Mouse (Mus musculus) liver, postnatal 0 days (tissue): ENCODE measurements at regions not wholly inside any gene's neighbourhood (a gene's known extent, or its start where the extent isn't known, plus 50 kb on each side); places are given as distances from the start of the nearest gene placed in this dataset. TPM values are rescaled to one million over a fixed set of nuclear protein-coding genes. Genes with fewer than 3 reads are reported as not detected.
A peak's percentile ranks its signal among the peaks of the same experiment; 100 is the strongest.

Experiments used
- ATAC-seq: fragments of 200-750 bp; cut with Nextera tagmentation; 2 replicates; pipeline ENCODE4 v1.8.0; 2017; ENCODE audit warnings: mild to moderate bottlenecking, moderate library complexity
- DNase-seq: peaks from one replicate; pipeline ENCODE4 v3.0.0-alpha.2; 2016
- H3K27ac ChIP-seq: fragments of 300-500 bp; sonication (generic); 2 replicates; pipeline ENCODE4 v1.5.1; 2014; ENCODE audit warnings: antibody characterized with exemption, moderate library complexity, mild to moderate bottlenecking, low read depth
- H3K27me3 ChIP-seq: fragments of 300-500 bp; sonication (generic); 2 replicates; pipeline ENCODE4 v1.6.1; 2014; ENCODE audit warnings: low read length, control low read depth, mixed read lengths; ENCODE audit not compliant: insufficient read depth
- H3K36me3 ChIP-seq: fragments of 300-500 bp; sonication (generic); replicated peaks from 2 replicates; pipeline ENCODE4 v1.6.1; 2014; ENCODE audit warnings: mild to moderate bottlenecking, control low read depth, low read length, moderate library complexity, mixed read lengths; ENCODE audit not compliant: insufficient read depth
- H3K4me1 ChIP-seq: fragments of 300-500 bp; sonication (generic); 2 replicates; pipeline ENCODE4 v1.6.1; 2014; ENCODE audit warnings: antibody characterized with exemption, mild to moderate bottlenecking, control low read depth; ENCODE audit not compliant: insufficient read depth
- H3K4me2 ChIP-seq: fragments of 300-500 bp; sonication (generic); 2 replicates; pipeline ENCODE4 v1.6.1; 2014; ENCODE audit warnings: low read depth, mild to moderate bottlenecking, low read length, moderate library complexity, mixed read lengths
- H3K4me3 ChIP-seq: fragments of 300-500 bp; sonication (generic); 2 replicates; pipeline ENCODE4 v1.5.1; 2014; ENCODE audit warnings: low read depth, low read length
- H3K9ac ChIP-seq: fragments of 300-500 bp; sonication (generic); replicated peaks from 2 replicates; pipeline ENCODE4 v1.6.1; 2014; ENCODE audit warnings: mild to moderate bottlenecking, moderate library complexity
- H3K9me3 ChIP-seq: fragments of 300-500 bp; sonication (generic); 2 replicates; pipeline ENCODE4 v1.6.1; 2016; ENCODE audit warnings: mild to moderate bottlenecking, control low read depth, low read length, mixed read lengths
- CTCF ChIP-seq: sonication (generic); IDR thresholded peaks from 2 replicates; pipeline ENCODE4 v1.5.1; 2016; ENCODE audit warnings: antibody characterized with exemption, low read depth
- EP300 ChIP-seq: IDR thresholded peaks from 2 replicates; pipeline ENCODE4 v1.6.1; 2016; ENCODE audit warnings: antibody characterized with exemption, low read depth, mild to moderate bottlenecking
- WGBS: fragments of 180-500 bp; shearing (Covaris S2); extraction: QIAGEN DNeasy Blood & Tissue Kit; methylation state at CpG from one replicate; pipeline ENCODE4 v1.1.7; 2014; ENCODE audit not compliant: insufficient replicate concordance; 5-methylcytosine and 5-hydroxymethylcytosine counted together
- microRNA-seq: library from miRNA; unstranded; fragments of <30 nt; microRNA quantifications from one replicate; pipeline ENCODE4, GENCODE M21; 2016

- TF ChIP-seq EP300 (no peak), CTCF (no peak)
- Histone ChIP-seq H3K4me2 (no peak overlapping the region), H3K27ac (no peak overlapping the region), H3K9me3 (no peaks in the 10 kb centered on the region), H3K9ac (no peak overlapping the region), H3K4me3 (no peak overlapping the region), H3K27me3 (no peaks in the 10 kb centered on the region), H3K4me1 (no peaks in the 10 kb centered on the region), H3K36me3 (no peaks in the 10 kb centered on the region)
- DNase-seq (no peak), ATAC-seq (peak; percentile 83)
These were observed 829.3 kb upstream of the Flrt2 start for GRCm38 (mm10) chr12:94862720-94863119.

- H3K9ac ChIP-seq: no peak overlapping the region
- H3K4me3 ChIP-seq: no peak overlapping the region
- no peaks in the 10 kb centered on the region for H3K36me3 ChIP-seq
- ATAC-seq (no peak), DNase-seq (no peak)
- H3K4me2 ChIP-seq: no peak overlapping the region
- H3K27me3 ChIP-seq: no peaks in the 10 kb centered on the region
- H3K4me1 ChIP-seq: no peaks in the 10 kb centered on the region
- 61% methylated on average over 2 of the region's 2 CpGs for WGBS
- H3K9me3 ChIP-seq: no peaks in the 10 kb centered on the region
- TF ChIP-seq CTCF: no peak
- no peak for TF ChIP-seq EP300
- H3K27ac ChIP-seq: no peak overlapping the region
These were observed 781.2 kb upstream of the Flrt2 start for GRCm38 (mm10) chr12:94910816-94911215.

GRCm38 (mm10) chr12:94943067-94943466, 749.0 kb upstream of the Flrt2 start:
- Histone ChIP-seq H3K27me3 (no peaks in the 10 kb centered on the region), H3K36me3 (no peaks in the 10 kb centered on the region), H3K9ac (no peak overlapping the region), H3K27ac (no peak overlapping the region), H3K9me3 (no peaks in the 10 kb centered on the region), H3K4me2 (no peak overlapping the region), H3K4me1 (no peaks in the 10 kb centered on the region), H3K4me3 (no peak overlapping the region)
- DNase-seq (no peak), ATAC-seq (no peak)
- no peak for TF ChIP-seq CTCF
- no peak for TF ChIP-seq EP300
- WGBS: 82% methylated on average over 6 of the region's 6 CpGs

Small RNAs in the stretch of these regions (microRNA-seq; reads per million reads assigned to microRNA genes)
- not detected for gene Mir8099-2
